Comparison of ENCODE assay signal across 13 mouse cellular contexts in the genomic region with DNA sequence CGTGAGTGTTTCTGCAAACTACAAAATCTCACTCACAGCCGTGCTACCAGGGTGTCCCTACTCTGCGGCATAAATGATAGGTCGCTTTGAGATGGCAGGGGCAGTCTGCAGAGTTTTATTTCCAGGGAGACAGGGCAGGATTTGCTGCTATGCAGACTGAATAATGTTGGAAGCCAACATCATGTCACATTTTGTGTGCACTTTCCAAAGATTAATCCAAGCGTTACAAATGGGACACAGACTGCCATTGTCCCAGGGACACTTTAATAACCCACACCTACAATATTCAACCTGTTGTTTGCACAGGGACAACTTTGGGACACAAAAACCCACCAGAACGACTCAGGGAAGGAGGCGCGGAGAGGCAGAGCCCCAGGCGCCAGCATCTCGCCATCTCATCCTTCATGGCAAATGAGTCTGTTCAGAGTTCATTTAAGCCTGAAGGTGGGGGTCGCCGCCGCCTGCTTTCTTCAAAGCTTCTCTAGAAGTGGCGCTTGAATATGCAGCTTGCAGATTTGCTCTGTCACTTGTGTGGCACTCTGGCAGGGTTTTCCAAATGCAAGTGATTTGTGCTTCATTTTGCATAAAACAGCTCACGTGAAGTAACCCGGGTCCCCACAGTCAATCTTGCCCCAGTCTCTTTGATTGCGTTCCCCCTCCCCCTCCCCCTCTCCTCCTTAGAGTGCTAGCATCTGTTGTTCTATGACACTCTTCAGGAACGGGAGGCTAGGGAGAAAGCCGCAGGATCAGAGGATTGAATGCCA. TPM values are rescaled to one million over a fixed set of nuclear protein-coding genes. Genes with fewer than 3 reads are reported as not detected.
DNase-seq lines count a peak whose midpoint lies in the region; ATAC-seq and TF ChIP-seq lines count a peak whose summit lies in the region.
"Had no signal": no experiment of that assay in that cellular context is flagged by ENCODE, and none has a peak within 500 bp of the region (broad histone marks: within the 10 kb centered on the region; RNA-seq: fewer than 3 reads in every experiment).

No protein-coding gene starts in this region.

- TF ChIP-seq CTCF in cerebellum, adult 2 months (IDR thresholded peaks at IDR 0.05; ENCODE audit: borderline replicate concordance, insufficient read depth, low read depth, low read length): no peak

- H3K27ac ChIP-seq in heart, embryonic 14.5 days (replicated peaks in 1 of 2; ENCODE audit: control insufficient read depth in 1 of 2, insufficient read depth in 1 of 2, low read depth in 2 of 2, low read length in 2 of 2): no peak overlapping the region
- no peak overlapping the region for H3K27ac ChIP-seq in midbrain, embryonic 16.5 days (ENCODE audit: low read length)
- H3K27ac ChIP-seq in cerebellum, adult 2 months (ENCODE audit: insufficient read depth, low read length): no peak overlapping the region

- 12% methylated on average over 19 of the region's 19 CpGs for WGBS in heart, embryonic 14.5 days
- WGBS in midbrain, embryonic 16.5 days: 2% methylated on average over 19 of the region's 19 CpGs
- WGBS in cerebellum, adult 2 months: 5% methylated on average over 19 of the region's 19 CpGs

- H3K4me1 ChIP-seq in heart, embryonic 14.5 days (ENCODE audit: control insufficient read depth in 2 of 2, insufficient read depth in 2 of 2, low read length in 2 of 2): no peaks in the 10 kb centered on the region; a peak in 1 of 4 replicates
- peaks cover 9% of the 10 kb centered on the region for H3K4me1 ChIP-seq in midbrain, embryonic 16.5 days (ENCODE audit: control insufficient read depth, insufficient read depth, low read length)
- H3K4me1 ChIP-seq in cerebellum, adult 2 months (ENCODE audit: control insufficient read depth, insufficient read depth, low read length): no peaks in the 10 kb centered on the region

- peaks cover 20% of the 10 kb centered on the region; the same call in 1 of the 2 replicates for H3K27me3 ChIP-seq in heart, embryonic 14.5 days (ENCODE audit: control insufficient read depth, insufficient read depth, low read length)
- H3K27me3 ChIP-seq in midbrain, embryonic 16.5 days (ENCODE audit: control insufficient read depth, insufficient read depth, low read depth, low read length): peaks cover 25% of the 10 kb centered on the region
- no peaks in the 10 kb centered on the region for H3K27me3 ChIP-seq in cerebellum, adult 2 months (ENCODE audit: control insufficient read depth, insufficient read depth, low read length)

- intact Hi-C loops in heart, postnatal 14 days (cut with DNase I): loop anchor here (10.0 kb wide), 1 partner anchor 766 kb away; no protein-coding TSS in a partner anchor

- no peaks in the 10 kb centered on the region for H3K9me3 ChIP-seq in heart, embryonic 14.5 days (ENCODE audit: control insufficient read depth, low read length)
- H3K9me3 ChIP-seq in midbrain, embryonic 16.5 days (replicated peaks; ENCODE audit: control insufficient read depth, low read length, poor library complexity, severe bottlenecking): no peaks in the 10 kb centered on the region

- TF ChIP-seq POLR2A in cerebellum, adult 2 months (IDR thresholded peaks at IDR 0.05; ENCODE audit: borderline replicate concordance, insufficient read depth, low read length): no peak

- peak overlapping the region; percentile 44 for H3K4me2 ChIP-seq in heart, embryonic 14.5 days (ENCODE audit: low read length)
- H3K4me2 ChIP-seq in midbrain, embryonic 16.5 days (ENCODE audit: low read length): peak overlapping the region; percentile 53

- ATAC-seq in heart, embryonic 14.5 days (ENCODE audit: insufficient number of reproducible peaks, insufficient read depth, low FRiP score, low read depth): no peak
- ATAC-seq in midbrain, embryonic 16.5 days: no peak; the same call in 1 of the 2 replicates
- ATAC-seq in megakaryocyte-erythroid progenitor cell, adult 5-6 weeks (replicated peaks; ENCODE audit: low FRiP score, low TSS enrichment, poor library complexity, severe bottlenecking): no peak
- ATAC-seq: CD4-positive, CD25-positive, alpha-beta regulatory T cell, adult 4 months had no signal

- no peak for DNase-seq in heart, postnatal 14 days
- DNase-seq in embryo, embryonic 10 days (ENCODE audit: low spot score): peak; percentile 45
- peak; percentile 18 for DNase-seq in forelimb bud, embryonic 11.5 days (ENCODE audit: low read depth, low spot score)
- DNase-seq in spleen, postnatal 36 days (ENCODE audit: low spot score in 2 of 2): no peak
- no peak for DNase-seq in cerebellum, adult 2 months
- DNase-seq: lung, postnatal 4 days; thymus, postnatal 4 days had no signal

- no peak overlapping the region for H3K4me3 ChIP-seq in heart, embryonic 14.5 days (ENCODE audit: control insufficient read depth in 1 of 2, insufficient read depth in 1 of 2, low read depth in 1 of 2, low read length in 2 of 2)
- peak overlapping the region; percentile 14; the same call in 1 of the 2 replicates for H3K4me3 ChIP-seq in midbrain, embryonic 16.5 days (ENCODE audit: low read depth, low read length)
- H3K4me3 ChIP-seq in cerebellum, adult 2 months (replicated peaks; ENCODE audit: insufficient read depth, low read depth, low read length): no peak overlapping the region

- no peak overlapping the region for H3K9ac ChIP-seq in heart, embryonic 14.5 days (ENCODE audit: low read length)
- H3K9ac ChIP-seq in midbrain, embryonic 16.5 days (ENCODE audit: low read depth, low read length): 0 out of 2 replicates have a peak overlapping the region, but pooled peaks have one; percentile 35

- H3K36me3 ChIP-seq in heart, embryonic 14.5 days (ENCODE audit: control insufficient read depth, insufficient read depth, low read length): no peaks in the 10 kb centered on the region
- no peaks in the 10 kb centered on the region for H3K36me3 ChIP-seq in midbrain, embryonic 16.5 days (ENCODE audit: control insufficient read depth, insufficient read depth, low read length)

RNA-seq across cellular contexts. Expression of gene Atoh1, which starts 40.6 kb away (rescaled TPM):
- polyA plus RNA-seq in heart, embryonic 14.5 days (2014; fragmentation: Nextera tagmentation; extraction: Ambion mirVana): not detected in 2 replicates
- total RNA-seq in heart, postnatal 14 days (2021): not detected
- 0.44 and 0.63 TPM in 2 replicates for polyA plus RNA-seq in midbrain, embryonic 16.5 days (2015; fragmentation: Nextera tagmentation; extraction: Ambion mirVana)
- polyA plus RNA-seq in cerebellum, adult 2 months (2012; rRNA removed): 0.05 TPM in 1 of 2 replicates, not detected in the other
- total RNA-seq in megakaryocyte-erythroid progenitor cell, adult 5-6 weeks (2014; fragmentation: Nextera tagmentation): not detected in 2 replicates
- total RNA-seq in megakaryocyte-erythroid progenitor cell, adult 5-6 weeks (2017): 0.27 TPM in 1 of 2 replicates, not detected in the other
- total RNA-seq: adrenal gland, adult 18-20 months; left cerebral cortex, adult 18-20 months had no signal

Comparison
In these comparisons a context has a peak if more than half of its experiments do, and no peak if none do; other contexts are left out.
1. DNase-seq: peak in embryo, embryonic 10 days (single experiment) and forelimb bud, embryonic 11.5 days (single experiment); none in heart, postnatal 14 days (0 of 2), spleen, postnatal 36 days (0 of 2) and cerebellum, adult 2 months (0 of 2).